Mouse (Mus musculus) embryonic facial prominence, embryonic 14.5 days (tissue): Measurements from ENCODE around the gene Alkbh6. TPM values are rescaled to one million over a fixed set of nuclear protein-coding genes. Genes with fewer than 3 reads are reported as not detected.

ENCODE experiments used
- ATAC-seq: fragments of 200-750 bp; cut with Nextera tagmentation; 2 replicates; pipeline ENCODE4 v1.8.0; 2017; ENCODE audit warnings: low read depth, moderate number of reproducible peaks, moderate TSS enrichment
- DNase-seq: peaks from one replicate; pipeline ENCODE4 v3.0.0-alpha.2; 2015; ENCODE audit warnings: low spot score
- H3K27ac ChIP-seq: fragments of 300-500 bp; sonication (generic); replicated peaks from 2 replicates; pipeline ENCODE4 v1.5.1; 2014; ENCODE audit warnings: low read depth, mild to moderate bottlenecking, low read length, moderate library complexity
- H3K27me3 ChIP-seq: fragments of 300-500 bp; sonication (generic); replicated peaks from 2 replicates; pipeline ENCODE4 v1.6.1; 2014; ENCODE audit warnings: low read length; ENCODE audit not compliant: control insufficient read depth, insufficient read depth
- H3K36me3 ChIP-seq: fragments of 300-500 bp; sonication (generic); 2 replicates; pipeline ENCODE4 v1.6.1; 2014; ENCODE audit warnings: low read length, mixed read lengths; ENCODE audit not compliant: control insufficient read depth, insufficient read depth
- H3K4me1 ChIP-seq: fragments of 300-500 bp; sonication (generic); 2 replicates; pipeline ENCODE4 v1.6.1; 2014; ENCODE audit warnings: antibody characterized with exemption, low read length; ENCODE audit not compliant: control insufficient read depth, insufficient read depth
- H3K4me2 ChIP-seq: fragments of 300-500 bp; sonication (generic); 2 replicates; pipeline ENCODE4 v1.6.1; 2014; ENCODE audit warnings: low read depth, mild to moderate bottlenecking, low read length, moderate library complexity, mixed read lengths
- H3K4me3 ChIP-seq: fragments of 300-500 bp; sonication (generic); 2 replicates; pipeline ENCODE4 v1.5.1; 2014; ENCODE audit warnings: low read depth, mild to moderate bottlenecking, low read length
- H3K9ac ChIP-seq: fragments of 300-500 bp; sonication (generic); 2 replicates; pipeline ENCODE4 v1.6.1; 2014; ENCODE audit warnings: low read depth, mild to moderate bottlenecking, low read length, moderate library complexity, mixed read lengths
- H3K9me3 ChIP-seq: fragments of 300-500 bp; sonication (generic); 2 replicates; pipeline ENCODE4 v1.6.1; 2016; ENCODE audit warnings: low read length; ENCODE audit not compliant: control insufficient read depth
- WGBS: fragments of 180-500 bp; shearing (Covaris S2); extraction: QIAGEN DNeasy Blood & Tissue Kit; methylation state at CpG from one replicate; pipeline ENCODE4 v1.1.7; 2014; 5-methylcytosine and 5-hydroxymethylcytosine counted together
- polyA plus RNA-seq: library from polyadenylated mRNA; unstranded; fragments of >200 nt; fragmentation: Nextera tagmentation; extraction: Ambion mirVana; gene quantifications from 2 replicates; pipeline ENCODE4 v1.2.1, GENCODE M21; 2014

The Alkbh6 gene
- polyA plus RNA-seq, 1 experiment from 2014 or later, result 72.3 TPM

GRCm38 (mm10) chr7:30327140-30327539, 18.6 kb downstream of the Alkbh6 start:
- Histone ChIP-seq H3K27me3 (no peaks in the 10 kb centered on the region), H3K4me1 (no peaks in the 10 kb centered on the region), H3K9ac (0 out of 2 replicates have a peak overlapping the region, but pooled peaks have one; percentile 11), H3K9me3 (no peaks in the 10 kb centered on the region), H3K4me2 (no peak overlapping the region), H3K36me3 (no peaks in the 10 kb centered on the region), H3K27ac (no peak overlapping the region), H3K4me3 (no peak overlapping the region)
- ATAC-seq (no peak), DNase-seq (peak; percentile 57)
- 54% methylated on average over 15 of the region's 15 CpGs for WGBS

GRCm38 (mm10) chr7:30328379-30328778, 19.9 kb downstream of the Alkbh6 start:
- H3K9me3 ChIP-seq, result no peaks in the 10 kb centered on the region
- H3K4me2 ChIP-seq, result no peak overlapping the region
- no peak overlapping the region for H3K27ac ChIP-seq
- peaks cover 1% of the 10 kb centered on the region; the same call in 1 of the 2 replicates for H3K4me1 ChIP-seq
- no peaks in the 10 kb centered on the region for H3K27me3 ChIP-seq
- ATAC-seq (no peak), DNase-seq (no peak)
- H3K4me3 ChIP-seq, result no peak overlapping the region
- no peaks in the 10 kb centered on the region for H3K36me3 ChIP-seq
- WGBS, result 47% methylated on average over 10 of the region's 10 CpGs
- H3K9ac ChIP-seq, result no peak overlapping the region

- Histone ChIP-seq H3K27ac (no peak overlapping the region), H3K4me3 (peak overlapping the region; percentile 8; the same call in 1 of the 2 replicates), H3K4me1 (peaks cover 8% of the 10 kb centered on the region; the same call in 1 of the 2 replicates), H3K36me3 (no peaks in the 10 kb centered on the region), H3K9ac (no peak overlapping the region), H3K9me3 (no peaks in the 10 kb centered on the region), H3K4me2 (peak overlapping the region; percentile 26; the same call in 1 of the 2 replicates), H3K27me3 (peaks cover 6% of the 10 kb centered on the region)
- WGBS, result 8% methylated on average over 13 of the region's 13 CpGs
- peak; percentile 84 for ATAC-seq
- DNase-seq, result peak; percentile 94
Observed at GRCm38 (mm10) chr7:30331887-30332286, 23.4 kb downstream of the Alkbh6 start.

- 63% methylated on average over 18 of the region's 18 CpGs for WGBS
- DNase-seq (no peak), ATAC-seq (no peak)
Observed at GRCm38 (mm10) chr7:30332622-30333259, 24.2 kb downstream of the Alkbh6 start.

GRCm38 (mm10) chr7:30333436-30333835, 24.9 kb downstream of the Alkbh6 start:
- Histone ChIP-seq H3K4me1 (peaks cover 8% of the 10 kb centered on the region; the same call in 1 of the 2 replicates), H3K4me2 (no peak overlapping the region), H3K27me3 (peaks cover 6% of the 10 kb centered on the region), H3K4me3 (no peak overlapping the region), H3K36me3 (no peaks in the 10 kb centered on the region), H3K9me3 (no peaks in the 10 kb centered on the region), H3K27ac (no peak overlapping the region; the same call in 1 of the 2 replicates), H3K9ac (0 out of 2 replicates have a peak overlapping the region, but pooled peaks have one; percentile 19)
- WGBS, result 17% methylated on average over 4 of the region's 4 CpGs
- DNase-seq, result peak; percentile 92
- ATAC-seq, result peak; percentile 55

More at GRCm38 (mm10) chr7:30332622-30333259, 24.2 kb downstream of the Alkbh6 start:
- Histone ChIP-seq H3K27ac (no peak overlapping the region), H3K4me1 (peaks cover 8% of the 10 kb centered on the region; the same call in 1 of the 2 replicates), H3K9me3 (no peaks in the 10 kb centered on the region), H3K4me3 (no peak overlapping the region), H3K9ac (no peak overlapping the region), H3K36me3 (no peaks in the 10 kb centered on the region), H3K27me3 (peaks cover 6% of the 10 kb centered on the region), H3K4me2 (no peak overlapping the region)

- H3K36me3 ChIP-seq, result no peaks in the 10 kb centered on the region
- H3K9me3 ChIP-seq, result no peaks in the 10 kb centered on the region
- H3K9ac ChIP-seq, result no peak overlapping the region
- no peak overlapping the region for H3K4me2 ChIP-seq
- ATAC-seq, result no peak
- peaks cover 6% of the 10 kb centered on the region for H3K27me3 ChIP-seq
- no peak overlapping the region for H3K27ac ChIP-seq
- 65% methylated on average over 5 of the region's 5 CpGs for WGBS
- DNase-seq, result no peak
- H3K4me1 ChIP-seq, result peaks cover 8% of the 10 kb centered on the region; the same call in 1 of the 2 replicates
- no peak overlapping the region for H3K4me3 ChIP-seq
Observed at GRCm38 (mm10) chr7:30334563-30334962, 26.0 kb downstream of the Alkbh6 start.

GRCm38 (mm10) chr7:30335688-30336087, 27.2 kb downstream of the Alkbh6 start:
- 79% methylated on average over 6 of the region's 6 CpGs for WGBS
- H3K9ac ChIP-seq, result no peak overlapping the region
- no peak overlapping the region for H3K4me2 ChIP-seq
- peaks cover 6% of the 10 kb centered on the region for H3K27me3 ChIP-seq
- ATAC-seq (no peak), DNase-seq (no peak)
- no peaks in the 10 kb centered on the region for H3K9me3 ChIP-seq
- no peak overlapping the region for H3K27ac ChIP-seq
- no peaks in the 10 kb centered on the region for H3K36me3 ChIP-seq
- H3K4me1 ChIP-seq, result peaks cover 8% of the 10 kb centered on the region; the same call in 1 of the 2 replicates
- H3K4me3 ChIP-seq, result no peak overlapping the region

GRCm38 (mm10) chr7:30336384-30336783, 27.9 kb downstream of the Alkbh6 start:
- Histone ChIP-seq H3K4me3 (no peak overlapping the region), H3K36me3 (no peaks in the 10 kb centered on the region), H3K4me2 (no peak overlapping the region), H3K27me3 (peaks cover 6% of the 10 kb centered on the region), H3K27ac (no peak overlapping the region), H3K9me3 (no peaks in the 10 kb centered on the region), H3K4me1 (peaks cover 8% of the 10 kb centered on the region; the same call in 1 of the 2 replicates), H3K9ac (no peak overlapping the region)
- ATAC-seq (peak; percentile 9; the same call in 1 of the 2 replicates), DNase-seq (peak; percentile 93)
- 5% methylated on average over 9 of the region's 9 CpGs for WGBS
